Comparison of ENCODE assay signal across 18 mouse cellular contexts in the genomic region with DNA sequence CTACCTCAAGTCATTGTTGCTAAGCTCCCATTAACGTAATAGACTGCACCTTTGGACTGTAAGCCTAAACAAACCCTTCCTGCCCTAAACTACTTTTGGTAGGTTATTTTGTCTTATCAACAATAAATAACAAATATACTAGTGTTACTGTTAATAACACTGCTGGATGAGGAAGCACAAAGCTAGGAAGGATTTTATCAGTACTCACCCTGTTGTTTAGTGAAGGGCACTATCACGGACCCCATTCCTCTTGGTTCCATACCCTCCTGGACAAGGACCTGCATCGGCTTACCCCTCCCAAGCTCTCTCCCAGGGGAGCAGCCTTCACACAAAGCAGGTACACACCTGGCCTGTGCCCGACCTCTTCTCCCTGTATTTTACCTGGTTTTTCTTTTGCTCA.
"Had no signal": no experiment of that assay in that cellular context is flagged by ENCODE, and none has a peak within 500 bp of the region (broad histone marks: within the 10 kb centered on the region; RNA-seq: fewer than 3 reads in every experiment).

No protein-coding gene starts in this region.

- ATAC-seq: midbrain, embryonic 16.5 days had no signal

- H3K9me3 ChIP-seq: midbrain, embryonic 10.5 days; midbrain, embryonic 12.5 days; neural tube, embryonic 13.5 days; neural tube, embryonic 15.5 days had no signal

- H3K36me3 ChIP-seq: midbrain, embryonic 12.5 days; neural tube, embryonic 13.5 days; neural tube, embryonic 15.5 days had no signal

- H3K27me3 ChIP-seq: midbrain, embryonic 12.5 days; neural tube, embryonic 13.5 days; neural tube, embryonic 15.5 days had no signal

- H3K27ac ChIP-seq: midbrain, embryonic 10.5 days; midbrain, embryonic 12.5 days; neural tube, embryonic 13.5 days; neural tube, embryonic 15.5 days had no signal

- H3K4me3 ChIP-seq: midbrain, embryonic 10.5 days; midbrain, embryonic 12.5 days; myocyte; neural tube, embryonic 13.5 days; neural tube, embryonic 15.5 days had no signal

- H3K9ac ChIP-seq: lung, embryonic 14.5 days; midbrain, embryonic 12.5 days; neural tube, embryonic 13.5 days; neural tube, embryonic 15.5 days had no signal

- H3K4me2 ChIP-seq: lung, embryonic 14.5 days; midbrain, embryonic 12.5 days; neural tube, embryonic 13.5 days; neural tube, embryonic 15.5 days had no signal

- DNase-seq: lung, embryonic 14.5 days; lung, postnatal 10 days; lung, postnatal 4 days; midbrain, embryonic 14.5 days; retina, postnatal 1 day; right cerebral cortex, adult 18-20 months; right cerebral cortex, postnatal 25 days; right cerebral cortex, postnatal 4 days; spleen, adult 18-20 months; thymus, adult 18-20 months; thymus, postnatal 14 days; thymus, postnatal 36 days had no signal
